Mouse (Mus musculus) liver, embryonic 15.5 days (tissue): ENCODE measurements around the gene Rrp12. TPM values are rescaled to one million over a fixed set of nuclear protein-coding genes. Genes with fewer than 3 reads are reported as not detected.
"Not testable (repeated sequence)": the region's sequence is repeated elsewhere in the genome, so short reads cannot be mapped to it uniquely, and the experiment has no call there.

Source experiments
- ATAC-seq: fragments of 200-750 bp; cut with Nextera tagmentation; 2 replicates; pipeline ENCODE4 v1.8.0; 2017; ENCODE audit warnings: moderate number of reproducible peaks, mild to moderate bottlenecking, moderate library complexity; ENCODE audit not compliant: insufficient read depth
- H3K27ac ChIP-seq: fragments of 300-500 bp; sonication (generic); replicated peaks from 2 replicates; pipeline ENCODE4 v1.5.1; 2015; ENCODE audit warnings: mild to moderate bottlenecking, inconsistent platforms
- H3K27me3 ChIP-seq: fragments of 300-500 bp; sonication (generic); 2 replicates; pipeline ENCODE4 v1.6.1; 2015; ENCODE audit warnings: mild to moderate bottlenecking, inconsistent platforms
- H3K36me3 ChIP-seq: fragments of 300-500 bp; sonication (generic); replicated peaks from 2 replicates; pipeline ENCODE4 v1.6.1; 2015; ENCODE audit warnings: moderate library complexity, mild to moderate bottlenecking, inconsistent platforms
- H3K4me1 ChIP-seq: fragments of 300-500 bp; sonication (generic); replicated peaks from 2 replicates; pipeline ENCODE4 v1.6.1; 2015; ENCODE audit warnings: inconsistent platforms
- H3K4me2 ChIP-seq: fragments of 300-500 bp; sonication (generic); 2 replicates; pipeline ENCODE4 v1.6.1; 2015; ENCODE audit warnings: moderate library complexity, mild to moderate bottlenecking, inconsistent platforms
- H3K4me3 ChIP-seq: fragments of 300-500 bp; sonication (generic); replicated peaks from 2 replicates; pipeline ENCODE4 v1.5.1; 2015; ENCODE audit warnings: mild to moderate bottlenecking, inconsistent platforms
- H3K9ac ChIP-seq: fragments of 300-500 bp; sonication (generic); 2 replicates; pipeline ENCODE4 v1.6.1; 2015; ENCODE audit warnings: moderate library complexity, mild to moderate bottlenecking, inconsistent platforms
- H3K9me3 ChIP-seq: fragments of 300-500 bp; sonication (generic); replicated peaks from 2 replicates; pipeline ENCODE4 v1.6.1; 2016; ENCODE audit warnings: inconsistent platforms
- WGBS: fragments of 180-500 bp; shearing (Covaris S2); methylation state at CpG from one replicate; pipeline ENCODE4 v1.1.7; 2015; ENCODE audit warnings: mixed read lengths; ENCODE audit not compliant: insufficient replicate concordance; 5-methylcytosine and 5-hydroxymethylcytosine counted together
- polyA plus RNA-seq: library from polyadenylated mRNA; unstranded; fragments of >200 nt; fragmentation: Nextera tagmentation; extraction: Ambion mirVana; gene quantifications from 2 replicates; pipeline ENCODE4 v1.2.1, GENCODE M21; 2015

Gene Rrp12
- polyA plus RNA-seq, 1 experiment from 2014 or later: 8.5 TPM

GRCm38 (mm10) chr19:41915294-41915693 lies 19.3 kb upstream of the Rrp12 start:
- Histone ChIP-seq H3K27ac (no peak overlapping the region), H3K9ac (no peak overlapping the region), H3K9me3 (no peaks in the 10 kb centered on the region), H3K4me2 (peak overlapping the region; percentile 7; the same call in 1 of the 2 replicates), H3K27me3 (no peaks in the 10 kb centered on the region), H3K4me3 (no peak overlapping the region), H3K36me3 (peaks cover 40% of the 10 kb centered on the region), H3K4me1 (peaks cover 44% of the 10 kb centered on the region)
- 82% methylated on average over 3 of the region's 3 CpGs for WGBS
- ATAC-seq: no peak

- Histone ChIP-seq H3K27ac (0 out of 2 replicates have a peak overlapping the region, but pooled peaks have one; percentile 87), H3K4me2 (peak overlapping the region; percentile 98), H3K36me3 (peaks cover 35% of the 10 kb centered on the region), H3K4me1 (peaks cover 47% of the 10 kb centered on the region), H3K4me3 (peak overlapping the region; percentile 84; the same call in 1 of the 2 replicates)
- ATAC-seq, H3K27me3 ChIP-seq, H3K9ac ChIP-seq, H3K9me3 ChIP-seq: not testable (repeated sequence)
These were observed 18.6 kb upstream of the Rrp12 start for GRCm38 (mm10) chr19:41914592-41914882.

- peak overlapping the region; percentile 98 for H3K4me2 ChIP-seq
- no peaks in the 10 kb centered on the region for H3K9me3 ChIP-seq
- no peak for ATAC-seq
- peak overlapping the region; percentile 84 for H3K4me3 ChIP-seq
- no peaks in the 10 kb centered on the region for H3K27me3 ChIP-seq
- WGBS: 31% methylated on average over 6 of the region's 6 CpGs
- H3K4me1 ChIP-seq: peaks cover 47% of the 10 kb centered on the region
- H3K27ac ChIP-seq: peak overlapping the region; percentile 87
- peak overlapping the region; percentile 88 for H3K9ac ChIP-seq
- peaks cover 30% of the 10 kb centered on the region for H3K36me3 ChIP-seq
These were observed 18.0 kb upstream of the Rrp12 start for GRCm38 (mm10) chr19:41913774-41914591.

- peak overlapping the region; percentile 87 for H3K27ac ChIP-seq
- no peaks in the 10 kb centered on the region for H3K9me3 ChIP-seq
- H3K4me3 ChIP-seq: peak overlapping the region; percentile 84
- no peaks in the 10 kb centered on the region for H3K27me3 ChIP-seq
- H3K9ac ChIP-seq: peak overlapping the region; percentile 88
- ATAC-seq: peak; percentile 41
- H3K36me3 ChIP-seq: peaks cover 23% of the 10 kb centered on the region
- H3K4me2 ChIP-seq: peak overlapping the region; percentile 98
- peaks cover 56% of the 10 kb centered on the region for H3K4me1 ChIP-seq
- 4% methylated on average over 52 of the region's 53 CpGs for WGBS
These were observed 16.4 kb upstream of the Rrp12 start for GRCm38 (mm10) chr19:41912121-41913080.

GRCm38 (mm10) chr19:41911178-41912073 lies 15.5 kb upstream of the Rrp12 start, which contains the start of gene Pgam1:
TSS of gene Pgam1 (plus strand) at chr19:41911923.
- Histone ChIP-seq H3K27ac (peak within 1 kb of the TSS; percentile 93), H3K9ac (peak within 1 kb of the TSS; percentile 88), H3K4me3 (peak within 1 kb of the TSS; percentile 84), H3K4me1 (peaks cover 65% of the 10 kb centered on the region), H3K36me3 (peaks cover 14% of the 10 kb centered on the region), H3K4me2 (peak within 1 kb of the TSS; percentile 98), H3K9me3 (no peaks in the 10 kb centered on the region), H3K27me3 (no peaks in the 10 kb centered on the region)
- 3% methylated on average over 54 of the region's 54 CpGs for WGBS
- peak; percentile 88 for ATAC-seq

- Histone ChIP-seq H3K4me2 (no peak overlapping the region), H3K4me3 (no peak overlapping the region), H3K9ac (no peak overlapping the region), H3K4me1 (peaks cover 75% of the 10 kb centered on the region), H3K27me3 (no peaks in the 10 kb centered on the region), H3K9me3 (no peaks in the 10 kb centered on the region), H3K36me3 (peaks cover 5% of the 10 kb centered on the region; the same call in 1 of the 2 replicates), H3K27ac (peak overlapping the region; percentile 93)
- WGBS: 74% methylated on average over 2 of the region's 2 CpGs
- ATAC-seq: no peak
These were observed 14.4 kb upstream of the Rrp12 start for GRCm38 (mm10) chr19:41910396-41910795.

- WGBS: 93% methylated on average over 3 of the region's 3 CpGs
- Histone ChIP-seq H3K27ac (0 out of 2 replicates have a peak overlapping the region, but pooled peaks have one; percentile 19), H3K4me1 (peaks cover 64% of the 10 kb centered on the region), H3K4me3 (no peak overlapping the region), H3K27me3 (no peaks in the 10 kb centered on the region), H3K36me3 (no peaks in the 10 kb centered on the region), H3K9me3 (no peaks in the 10 kb centered on the region), H3K9ac (no peak overlapping the region), H3K4me2 (no peak overlapping the region)
- no peak for ATAC-seq
These were observed 12.8 kb upstream of the Rrp12 start for GRCm38 (mm10) chr19:41908736-41909135.

- peak overlapping the region; percentile 31; the same call in 1 of the 2 replicates for H3K9ac ChIP-seq
- H3K27ac ChIP-seq: peak overlapping the region; percentile 90
- ATAC-seq: peak; percentile 25
These were observed 11.2 kb upstream of the Rrp12 start for GRCm38 (mm10) chr19:41907079-41907760.

GRCm38 (mm10) chr19:41906311-41907078 lies 10.5 kb upstream of the Rrp12 start:
- Histone ChIP-seq H3K9me3 (no peaks in the 10 kb centered on the region), H3K4me2 (peak overlapping the region; percentile 61), H3K27ac (peak overlapping the region; percentile 90), H3K9ac (peak overlapping the region; percentile 31; the same call in 1 of the 2 replicates), H3K27me3 (no peaks in the 10 kb centered on the region), H3K36me3 (no peaks in the 10 kb centered on the region), H3K4me3 (peak overlapping the region; percentile 2; the same call in 1 of the 2 replicates), H3K4me1 (peaks cover 56% of the 10 kb centered on the region)
- peak; percentile 79 for ATAC-seq
- 23% methylated on average over 6 of the region's 6 CpGs for WGBS

More at GRCm38 (mm10) chr19:41907079-41907760, 11.2 kb upstream of the Rrp12 start:
- Histone ChIP-seq H3K36me3 (no peaks in the 10 kb centered on the region), H3K4me1 (peaks cover 57% of the 10 kb centered on the region), H3K27me3 (no peaks in the 10 kb centered on the region), H3K4me3 (peak overlapping the region; percentile 2; the same call in 1 of the 2 replicates), H3K9me3 (no peaks in the 10 kb centered on the region), H3K4me2 (peak overlapping the region; percentile 61)
- WGBS: 26% methylated on average over 8 of the region's 8 CpGs
